Mouse (Mus musculus) neural tube, embryonic 15.5 days (tissue): ENCODE measurements around the gene Klhl15. TPM values are rescaled to one million over a fixed set of nuclear protein-coding genes. Genes with fewer than 3 reads are reported as not detected.

ENCODE experiments used
- ATAC-seq: fragments of 200-750 bp; cut with Nextera tagmentation; 2 replicates; pipeline ENCODE4 v1.8.0; 2017; ENCODE audit warnings: mild to moderate bottlenecking, moderate TSS enrichment, moderate library complexity; ENCODE audit not compliant: low FRiP score
- H3K27ac ChIP-seq: fragments of 300-500 bp; sonication (generic); replicated peaks from 2 replicates; pipeline ENCODE4 v1.5.1; 2015; ENCODE audit warnings: mild to moderate bottlenecking, inconsistent platforms
- H3K27me3 ChIP-seq: fragments of 300-500 bp; sonication (generic); replicated peaks from 2 replicates; pipeline ENCODE4 v1.6.1; 2015; ENCODE audit warnings: inconsistent platforms
- H3K36me3 ChIP-seq: fragments of 300-500 bp; sonication (generic); 2 replicates; pipeline ENCODE4 v1.6.1; 2015; ENCODE audit warnings: inconsistent platforms
- H3K4me1 ChIP-seq: fragments of 300-500 bp; sonication (generic); 2 replicates; pipeline ENCODE4 v1.6.1; 2015; ENCODE audit warnings: inconsistent platforms
- H3K4me2 ChIP-seq: fragments of 300-500 bp; sonication (generic); 2 replicates; pipeline ENCODE4 v1.6.1; 2015; ENCODE audit warnings: inconsistent platforms, mild to moderate bottlenecking, moderate library complexity
- H3K4me3 ChIP-seq: fragments of 300-500 bp; sonication (generic); replicated peaks from 2 replicates; pipeline ENCODE4 v1.5.1; 2015; ENCODE audit warnings: mild to moderate bottlenecking, inconsistent platforms
- H3K9ac ChIP-seq: fragments of 300-500 bp; sonication (generic); replicated peaks from 2 replicates; pipeline ENCODE4 v1.6.1; 2015; ENCODE audit warnings: mild to moderate bottlenecking, inconsistent platforms
- H3K9me3 ChIP-seq: fragments of 300-500 bp; sonication (generic); replicated peaks from 2 replicates; pipeline ENCODE4 v1.6.1; 2016; ENCODE audit warnings: inconsistent platforms
- WGBS: fragments of 180-500 bp; shearing (Covaris S2); methylation state at CpG from one replicate; pipeline ENCODE4 v1.1.7; 2015; ENCODE audit warnings: mixed read lengths; 5-methylcytosine and 5-hydroxymethylcytosine counted together
- microRNA-seq: library from miRNA; unstranded; fragments of <30 nt; microRNA quantifications from one replicate; pipeline ENCODE4, GENCODE M21; 2017
- polyA plus RNA-seq: library from polyadenylated mRNA; unstranded; fragments of >200 nt; fragmentation: Nextera tagmentation; extraction: Ambion mirVana; gene quantifications from 2 replicates; pipeline ENCODE4 v1.2.1, GENCODE M21; 2015

Klhl15 gene
- polyA plus RNA-seq, 1 experiment from 2014 or later, result 11.2 TPM

- Histone ChIP-seq H3K9me3 (no peaks in the 10 kb centered on the region), H3K9ac (no peak overlapping the region), H3K4me1 (no peaks in the 10 kb centered on the region), H3K4me2 (no peak overlapping the region), H3K36me3 (no peaks in the 10 kb centered on the region), H3K27me3 (peaks cover 33% of the 10 kb centered on the region), H3K4me3 (no peak overlapping the region), H3K27ac (no peak overlapping the region)
- WGBS, result 12% methylated on average over 2 of the region's 2 CpGs
- ATAC-seq, result no peak
These were observed 54.5 kb downstream of the Klhl15 start for GRCm38 (mm10) chrX:94288923-94289322.

DNA sequence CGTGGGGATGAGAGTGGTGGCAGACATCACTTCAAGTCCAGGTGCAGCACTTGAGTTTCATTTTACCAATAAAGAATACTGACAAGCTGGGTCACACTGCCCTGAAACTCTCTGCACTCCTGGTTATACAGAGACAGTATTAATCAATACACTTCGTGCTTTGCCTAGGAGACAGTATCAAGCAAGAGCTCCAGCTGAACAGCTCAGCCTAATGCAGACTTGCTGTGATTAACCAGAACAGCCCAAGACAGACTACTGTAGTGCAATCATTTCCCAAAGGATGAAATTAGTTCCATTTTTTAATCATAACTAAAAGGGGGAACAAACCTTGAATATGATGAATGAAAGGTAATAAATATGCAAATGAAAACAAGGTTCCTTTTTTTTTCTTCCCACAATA is 68.5 kb downstream of the Klhl15 start:
- Histone ChIP-seq H3K27me3 (peaks cover 40% of the 10 kb centered on the region), H3K36me3 (no peaks in the 10 kb centered on the region), H3K4me3 (no peak overlapping the region), H3K9ac (no peak overlapping the region), H3K27ac (no peak overlapping the region), H3K4me2 (no peak overlapping the region), H3K4me1 (no peaks in the 10 kb centered on the region), H3K9me3 (no peaks in the 10 kb centered on the region)
- no peak for ATAC-seq
- 46% methylated on average over 2 of the region's 2 CpGs for WGBS

DNA sequence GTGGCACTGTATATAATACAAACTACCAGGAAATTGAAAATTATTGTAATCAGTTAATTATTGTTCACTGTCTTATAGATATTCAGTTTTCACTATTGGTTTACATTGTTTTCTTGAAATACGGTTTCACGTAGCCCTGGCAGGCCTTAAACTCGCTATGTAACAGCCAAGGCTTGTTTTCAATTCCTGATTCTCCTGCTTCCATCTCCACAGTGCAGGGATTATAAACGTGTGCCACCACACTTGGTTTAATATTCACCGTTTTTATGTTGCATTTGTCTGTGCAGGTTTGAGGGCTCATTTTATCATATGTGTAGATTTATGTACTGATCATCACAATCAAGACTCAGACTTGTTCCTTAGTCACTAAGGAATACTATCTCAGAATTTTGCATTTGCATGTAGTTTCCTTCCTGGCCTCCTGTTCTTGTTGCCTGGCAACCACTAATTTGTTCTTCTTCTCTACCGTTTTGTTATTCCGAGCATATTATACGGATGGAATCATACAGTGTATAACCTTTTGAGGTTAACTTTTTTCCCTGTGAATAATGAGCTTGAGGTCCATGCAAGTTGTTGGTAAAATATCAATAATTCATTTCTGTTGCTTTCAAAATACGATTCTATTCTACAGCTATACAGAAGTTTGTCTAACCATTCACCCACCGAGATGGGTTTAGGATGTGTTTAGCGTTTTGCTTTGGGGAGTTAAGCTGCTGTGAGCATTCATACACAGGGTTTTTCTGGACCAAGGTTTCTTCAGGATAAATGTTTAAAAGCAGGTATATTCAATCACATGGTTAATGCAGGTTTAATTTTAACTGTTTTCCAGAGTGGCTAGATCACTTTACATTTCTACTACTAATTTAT is 86.9 kb downstream of the Klhl15 start:
- H3K27me3 ChIP-seq, result peaks cover 37% of the 10 kb centered on the region
- H3K9ac ChIP-seq, result no peak overlapping the region
- H3K4me2 ChIP-seq, result no peak overlapping the region
- H3K4me1 ChIP-seq, result no peaks in the 10 kb centered on the region
- ATAC-seq, result no peak
- H3K9me3 ChIP-seq, result no peaks in the 10 kb centered on the region
- WGBS, result 58% methylated on average over 11 of the region's 11 CpGs
- no peaks in the 10 kb centered on the region for H3K36me3 ChIP-seq
- H3K4me3 ChIP-seq, result no peak overlapping the region
- no peak overlapping the region for H3K27ac ChIP-seq

Small RNAs within 50 kb of the gene (microRNA-seq; reads per million reads assigned to microRNA genes)
- gene Mir7673, result not detected

Other genes starting within 250 kb of the Klhl15 start
- 16.6 and 20.8 TPM in 2 replicates for gene Zfx, start 110.9 kb upstream of the Klhl15 start, polyA plus RNA-seq
- gene Eif2s3x, start 21.7 kb upstream of the Klhl15 start, polyA plus RNA-seq, result 74.9 and 80.0 TPM in 2 replicates
- 0.11 and 0.17 TPM in 2 replicates for gene Fam90a1b, start 132.2 kb downstream of the Klhl15 start, polyA plus RNA-seq
- 124 and 140 TPM in 2 replicates for gene Apoo, start 132.5 kb downstream of the Klhl15 start, polyA plus RNA-seq